Mouse (Mus musculus) ES-E14 (cell line): ENCODE data around the gene Macrod2.

ENCODE experiments used
- CHD2 ChIP-seq: IDR thresholded peaks from 2 replicates; pipeline ENCODE4 v1.6.1; 2014; ENCODE audit warnings: mild to moderate bottlenecking, low read depth, low read length, inconsistent platforms
- HCFC1 ChIP-seq: IDR thresholded peaks from 2 replicates; pipeline ENCODE4 v1.6.1; 2012; ENCODE audit warnings: low read length, inconsistent platforms, borderline replicate concordance; ENCODE audit not compliant: insufficient read depth
- MAFK ChIP-seq: IDR thresholded peaks from 2 replicates; pipeline ENCODE4 v1.6.1; 2014; ENCODE audit warnings: mild to moderate bottlenecking, low read depth, low read length, inconsistent platforms; ENCODE audit not compliant: insufficient read depth
- ZC3H11A ChIP-seq: IDR thresholded peaks from 2 replicates; pipeline ENCODE4 v1.6.1; 2012; ENCODE audit warnings: low read depth, mild to moderate bottlenecking, inconsistent platforms, low read length, borderline replicate concordance
- ZNF384 ChIP-seq: IDR thresholded peaks from 2 replicates; pipeline ENCODE4 v1.6.1; 2012; ENCODE audit warnings: low read depth, low read length, inconsistent platforms

- TF ChIP-seq CHD2: no peak
- TF ChIP-seq MAFK: no peak
- no peak for TF ChIP-seq ZNF384
- TF ChIP-seq ZC3H11A: no peak
- no peak for TF ChIP-seq HCFC1
These were observed 1405.8 kb downstream of the Macrod2 start for GRCm38 (mm10) chr2:141800909-141801308.
